Mouse (Mus musculus) lung, embryonic 15.5 days (tissue): ENCODE data around the gene Kif4. TPM values are rescaled to one million over a fixed set of nuclear protein-coding genes. Genes with fewer than 3 reads are reported as not detected.

Experiments used
- ATAC-seq: fragments of 200-750 bp; cut with Nextera tagmentation; 2 replicates; pipeline ENCODE4 v1.8.0; 2017; ENCODE audit warnings: moderate number of reproducible peaks, borderline replicate concordance; ENCODE audit not compliant: low FRiP score, low TSS enrichment; ENCODE audit errors: extremely low read depth
- H3K27ac ChIP-seq: fragments of 300-500 bp; sonication (generic); 2 replicates; pipeline ENCODE4 v1.5.1; 2015; ENCODE audit warnings: moderate library complexity, mild to moderate bottlenecking, inconsistent platforms
- H3K27me3 ChIP-seq: fragments of 300-500 bp; sonication (generic); 2 replicates; pipeline ENCODE4 v1.6.1; 2015; ENCODE audit warnings: inconsistent platforms
- H3K36me3 ChIP-seq: fragments of 300-500 bp; sonication (generic); 2 replicates; pipeline ENCODE4 v1.6.1; 2015; ENCODE audit warnings: inconsistent platforms
- H3K4me1 ChIP-seq: fragments of 300-500 bp; sonication (generic); 2 replicates; pipeline ENCODE4 v1.6.1; 2015; ENCODE audit warnings: inconsistent platforms
- H3K4me2 ChIP-seq: fragments of 300-500 bp; sonication (generic); 2 replicates; pipeline ENCODE4 v1.6.1; 2015; ENCODE audit warnings: inconsistent platforms, mild to moderate bottlenecking, moderate library complexity
- H3K4me3 ChIP-seq: fragments of 300-500 bp; sonication (generic); 2 replicates; pipeline ENCODE4 v1.5.1; 2015; ENCODE audit warnings: mild to moderate bottlenecking, inconsistent platforms
- H3K9ac ChIP-seq: fragments of 300-500 bp; sonication (generic); 2 replicates; pipeline ENCODE4 v1.6.1; 2015; ENCODE audit warnings: inconsistent platforms
- H3K9me3 ChIP-seq: fragments of 300-500 bp; sonication (generic); 2 replicates; pipeline ENCODE4 v1.6.1; 2016; ENCODE audit warnings: inconsistent platforms
- WGBS: fragments of 180-500 bp; shearing (Covaris S2); methylation state at CpG from one replicate; pipeline ENCODE4 v1.1.7; 2015; 5-methylcytosine and 5-hydroxymethylcytosine counted together
- polyA plus RNA-seq: library from polyadenylated mRNA; unstranded; fragments of >200 nt; fragmentation: Nextera tagmentation; extraction: Ambion mirVana; gene quantifications from 2 replicates; pipeline ENCODE4 v1.2.1, GENCODE M21; 2015

Gene Kif4
- 33.6 TPM in 2 replicates for polyA plus RNA-seq

DNA sequence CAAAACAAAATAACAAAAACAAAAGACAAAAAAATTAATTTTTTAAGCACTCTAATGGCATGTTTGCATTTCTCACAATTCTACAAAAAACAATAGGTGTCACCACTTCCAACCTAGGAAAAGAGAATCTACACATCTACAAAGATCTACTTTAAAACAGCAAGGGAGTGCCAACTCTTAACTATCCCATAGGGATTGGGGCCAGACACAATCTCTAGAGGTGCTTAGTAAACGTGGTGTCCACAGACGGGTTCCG lies at the start of gene Kif4:
Gene Kif4 (plus strand): TSS at position 192 of the 256 bp plus-strand sequence.
- H3K4me1 ChIP-seq = no peaks in the 10 kb centered on the region
- H3K36me3 ChIP-seq = no peaks in the 10 kb centered on the region
- peak within 1 kb of the TSS; percentile 79 for H3K27ac ChIP-seq
- no peaks in the 10 kb centered on the region for H3K27me3 ChIP-seq
- H3K9me3 ChIP-seq = no peaks in the 10 kb centered on the region
- H3K4me3 ChIP-seq = peak within 1 kb of the TSS; percentile 63
- WGBS = 31% methylated on average over 3 of the region's 3 CpGs
- peak within 1 kb of the TSS; percentile 62 for H3K9ac ChIP-seq
- no peak for ATAC-seq
- H3K4me2 ChIP-seq = peak within 1 kb of the TSS; percentile 63

DNA sequence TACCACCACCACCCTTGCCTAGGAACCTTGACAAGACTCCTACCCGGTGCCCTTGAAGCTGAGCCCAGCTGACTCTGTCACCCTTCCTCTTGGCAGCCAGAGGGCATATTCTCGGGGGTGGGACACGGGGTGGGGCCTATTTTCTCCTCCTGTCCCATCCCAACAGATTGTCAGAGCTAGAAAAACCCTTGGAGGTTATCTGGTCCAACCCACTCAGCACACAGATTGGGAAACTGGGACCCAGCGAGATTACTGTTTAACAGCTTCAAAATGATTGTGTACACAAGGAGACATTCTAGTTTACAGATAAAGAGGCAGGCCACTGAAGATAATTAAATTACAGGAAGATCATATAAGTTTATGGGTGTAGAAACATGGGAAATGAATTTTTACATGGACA lies 30.7 kb upstream of the Kif4 start, which contains the start of gene P2ry4:
Gene P2ry4 (minus strand): TSS at position 79 of the 400 bp plus-strand sequence.
- Histone ChIP-seq H3K27ac (no peak within 1 kb of the TSS), H3K4me3 (no peak within 1 kb of the TSS), H3K4me2 (no peak within 1 kb of the TSS), H3K27me3 (peaks cover 8% of the 10 kb centered on the region), H3K36me3 (no peaks in the 10 kb centered on the region), H3K9ac (no peak within 1 kb of the TSS), H3K9me3 (no peaks in the 10 kb centered on the region), H3K4me1 (no peaks in the 10 kb centered on the region)
- 47% methylated on average over 4 of the region's 4 CpGs for WGBS
- ATAC-seq = no peak

DNA sequence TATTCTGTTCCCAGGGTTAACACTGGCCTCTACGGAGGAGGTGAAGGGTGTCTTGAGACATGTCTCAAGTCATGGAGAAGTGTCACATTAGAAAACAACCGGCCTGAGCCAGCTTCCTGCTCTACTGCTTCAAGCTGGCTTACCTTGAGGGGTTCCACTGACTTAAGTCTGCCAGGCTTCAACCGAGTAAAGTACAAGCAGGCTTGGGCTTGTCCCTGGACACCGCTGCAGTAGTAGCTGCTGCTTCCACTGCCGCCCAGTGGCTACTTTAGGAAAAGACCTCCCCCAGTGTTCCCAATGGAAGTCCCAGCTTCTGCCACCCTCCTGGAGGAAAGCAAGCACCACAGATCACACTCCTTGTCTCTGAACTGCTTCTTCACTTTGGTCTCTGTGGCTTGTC lies 28.1 kb upstream of the Kif4 start:
- no peaks in the 10 kb centered on the region for H3K4me1 ChIP-seq
- no peaks in the 10 kb centered on the region for H3K9me3 ChIP-seq
- no peaks in the 10 kb centered on the region for H3K36me3 ChIP-seq
- H3K4me3 ChIP-seq = no peak overlapping the region
- no peak overlapping the region for H3K27ac ChIP-seq
- H3K27me3 ChIP-seq = peaks cover 9% of the 10 kb centered on the region
- no peak for ATAC-seq
- WGBS = 24% methylated on average over 5 of the region's 5 CpGs
- no peak overlapping the region for H3K9ac ChIP-seq
- H3K4me2 ChIP-seq = no peak overlapping the region

DNA sequence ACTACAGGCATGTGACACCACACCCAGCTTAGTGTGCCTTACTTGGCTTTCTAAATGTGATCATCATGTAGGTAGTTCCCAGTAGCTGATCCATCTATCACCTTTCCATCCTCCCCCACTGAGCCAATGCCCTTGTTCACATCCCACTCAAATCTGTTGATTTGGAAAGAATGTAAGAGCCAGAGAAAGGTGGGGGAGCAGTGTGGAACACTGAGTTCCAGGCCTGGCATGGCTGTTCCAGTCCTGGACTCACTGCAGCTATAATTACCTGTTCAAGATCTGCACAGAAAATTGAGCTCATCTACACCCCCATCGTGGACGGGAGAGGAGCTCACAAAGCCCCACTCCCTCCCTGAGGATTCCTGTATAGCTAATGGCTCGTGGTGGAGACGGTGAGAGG lies 25.8 kb upstream of the Kif4 start:
- H3K36me3 ChIP-seq = no peaks in the 10 kb centered on the region
- no peak overlapping the region for H3K27ac ChIP-seq
- 67% methylated on average over 4 of the region's 4 CpGs for WGBS
- no peaks in the 10 kb centered on the region for H3K9me3 ChIP-seq
- H3K9ac ChIP-seq = no peak overlapping the region
- ATAC-seq = no peak
- no peak overlapping the region for H3K4me3 ChIP-seq
- H3K4me2 ChIP-seq = no peak overlapping the region
- peaks cover 9% of the 10 kb centered on the region; the same call in 1 of the 2 replicates for H3K27me3 ChIP-seq
- H3K4me1 ChIP-seq = no peaks in the 10 kb centered on the region

DNA sequence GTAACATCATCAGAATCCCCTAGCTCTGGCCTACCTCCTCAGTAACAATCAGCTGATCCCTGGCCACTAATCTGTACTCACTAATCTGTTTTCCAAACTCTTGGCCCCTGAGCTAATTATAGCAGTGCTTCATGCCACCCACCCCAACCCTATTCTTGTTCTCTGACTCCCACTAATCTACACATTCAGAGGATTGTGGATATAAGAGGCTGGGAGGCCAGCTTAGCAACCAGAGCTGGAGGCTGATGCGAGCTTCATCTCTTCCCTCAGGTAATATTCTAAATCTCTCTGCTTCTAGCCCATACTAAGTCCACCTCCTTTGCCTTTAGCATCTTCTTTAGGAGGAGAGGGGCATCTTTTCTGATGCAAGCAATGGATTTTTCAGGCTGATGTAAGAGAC lies 20.2 kb upstream of the Kif4 start, which contains the start of gene Arr3:
Gene Arr3 (plus strand): TSS at position 184 of the 400 bp plus-strand sequence.
- Histone ChIP-seq H3K4me1 (no peaks in the 10 kb centered on the region), H3K27ac (no peak within 1 kb of the TSS), H3K9ac (no peak within 1 kb of the TSS), H3K4me3 (no peak within 1 kb of the TSS), H3K4me2 (no peak within 1 kb of the TSS), H3K9me3 (no peaks in the 10 kb centered on the region), H3K27me3 (no peaks in the 10 kb centered on the region; the same call in 1 of the 2 replicates), H3K36me3 (no peaks in the 10 kb centered on the region)
- 75% methylated on average over 1 of the region's 1 CpGs for WGBS
- ATAC-seq = no peak

DNA sequence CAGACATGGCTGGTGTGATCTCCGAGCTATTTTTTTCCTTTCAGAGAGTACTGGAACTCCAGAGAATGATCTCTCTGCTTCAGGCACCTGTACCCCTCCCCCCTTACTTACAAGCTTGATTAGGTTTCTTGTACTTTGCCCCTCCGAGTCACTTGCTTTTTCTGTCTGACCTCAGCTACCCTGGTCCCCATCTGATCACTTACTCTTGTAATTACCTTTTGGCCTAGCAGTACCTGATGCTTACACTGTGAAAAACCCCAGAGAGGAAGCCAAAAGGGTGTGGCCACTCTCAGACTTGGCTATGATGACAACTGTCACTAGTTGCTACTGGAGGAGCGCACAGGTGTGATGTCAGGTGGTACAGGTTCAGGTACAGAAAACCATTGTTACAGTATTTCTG lies 7.0 kb upstream of the Kif4 start:
- peaks cover 5% of the 10 kb centered on the region; the same call in 1 of the 2 replicates for H3K27me3 ChIP-seq
- ATAC-seq = no peak
- no peak overlapping the region for H3K27ac ChIP-seq
- WGBS = 52% methylated on average over 3 of the region's 3 CpGs
- H3K4me1 ChIP-seq = no peaks in the 10 kb centered on the region
- H3K4me3 ChIP-seq = no peak overlapping the region
- no peaks in the 10 kb centered on the region for H3K9me3 ChIP-seq
- no peak overlapping the region for H3K9ac ChIP-seq
- no peak overlapping the region for H3K4me2 ChIP-seq
- H3K36me3 ChIP-seq = no peaks in the 10 kb centered on the region

DNA sequence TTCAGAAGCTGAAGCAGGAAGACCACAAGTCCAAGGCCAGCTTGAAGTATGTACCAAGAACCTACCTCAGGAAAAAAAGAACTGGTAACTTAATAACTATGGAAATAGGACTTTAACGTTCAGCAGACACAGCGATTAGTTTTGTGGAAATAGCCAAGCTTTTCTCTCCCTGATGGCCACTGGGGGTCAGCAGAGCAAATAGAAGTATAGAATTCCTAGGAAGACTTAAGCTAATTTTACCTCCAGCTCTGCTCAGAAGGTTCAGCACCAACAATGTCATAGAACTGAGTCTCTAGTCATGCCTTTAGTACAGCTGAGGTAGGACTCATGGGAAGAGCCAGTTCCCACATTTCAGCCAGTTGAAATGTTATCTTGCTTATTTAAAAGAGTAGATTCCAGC lies 4.2 kb upstream of the Kif4 start:
- no peak overlapping the region for H3K4me2 ChIP-seq
- WGBS = 74% methylated on average over 2 of the region's 2 CpGs
- no peak overlapping the region for H3K9ac ChIP-seq
- H3K4me1 ChIP-seq = no peaks in the 10 kb centered on the region
- no peak overlapping the region for H3K4me3 ChIP-seq
- no peak for ATAC-seq
- peaks cover 5% of the 10 kb centered on the region; the same call in 1 of the 2 replicates for H3K27me3 ChIP-seq
- no peak overlapping the region for H3K27ac ChIP-seq
- no peaks in the 10 kb centered on the region for H3K36me3 ChIP-seq
- H3K9me3 ChIP-seq = no peaks in the 10 kb centered on the region

DNA sequence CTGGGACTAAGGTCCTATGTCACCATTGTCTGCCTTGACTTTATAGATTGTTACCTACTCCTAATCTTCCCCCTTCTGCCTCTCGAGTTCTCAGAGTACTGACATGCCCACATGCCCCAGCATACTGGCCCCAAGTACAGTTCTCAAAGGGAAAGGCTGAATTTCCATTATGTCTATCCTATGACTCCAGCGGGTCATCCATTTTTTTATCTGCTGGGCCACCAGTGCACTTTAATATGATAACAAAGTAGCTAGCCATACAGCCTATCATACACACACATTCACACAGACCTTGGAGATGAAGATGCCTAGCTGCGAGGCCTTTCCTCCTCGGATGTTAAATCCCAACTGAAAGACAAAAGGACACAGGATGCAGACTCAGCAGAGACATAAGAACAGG lies 1.3 kb upstream of the Kif4 start:
- Histone ChIP-seq H3K4me1 (no peaks in the 10 kb centered on the region), H3K9ac (no peak overlapping the region), H3K27ac (no peak overlapping the region), H3K36me3 (no peaks in the 10 kb centered on the region), H3K4me2 (no peak overlapping the region), H3K4me3 (no peak overlapping the region), H3K9me3 (no peaks in the 10 kb centered on the region), H3K27me3 (no peaks in the 10 kb centered on the region)
- no peak for ATAC-seq
- 91% methylated on average over 4 of the region's 4 CpGs for WGBS

DNA sequence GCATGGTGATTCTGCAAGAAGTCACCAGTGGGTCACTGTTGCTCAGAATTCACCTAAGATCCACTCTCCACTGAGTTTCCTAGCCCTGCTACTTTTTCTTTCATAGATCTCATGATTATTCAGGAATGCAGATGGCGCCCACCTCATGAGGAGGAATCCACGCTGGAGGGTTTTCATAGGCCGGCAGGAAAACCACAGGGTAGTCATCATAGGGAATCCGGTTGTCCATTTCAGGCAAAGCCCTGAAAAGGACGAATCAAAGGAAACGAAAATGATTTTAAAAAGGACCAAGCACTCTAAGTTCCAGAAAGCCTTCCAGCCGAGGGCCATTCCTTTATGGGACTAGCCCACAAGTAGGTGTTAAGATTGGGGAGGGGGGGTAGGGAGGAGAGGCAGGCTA lies 391 bp upstream of the Kif4 start:
- H3K4me3 ChIP-seq = peak overlapping the region; percentile 63
- no peaks in the 10 kb centered on the region for H3K27me3 ChIP-seq
- no peaks in the 10 kb centered on the region for H3K9me3 ChIP-seq
- no peak for ATAC-seq
- H3K4me1 ChIP-seq = no peaks in the 10 kb centered on the region
- 31% methylated on average over 7 of the region's 7 CpGs for WGBS
- no peaks in the 10 kb centered on the region for H3K36me3 ChIP-seq
- no peak overlapping the region for H3K27ac ChIP-seq
- no peak overlapping the region; the same call in 1 of the 2 replicates for H3K9ac ChIP-seq
- H3K4me2 ChIP-seq = peak overlapping the region; percentile 53

DNA sequence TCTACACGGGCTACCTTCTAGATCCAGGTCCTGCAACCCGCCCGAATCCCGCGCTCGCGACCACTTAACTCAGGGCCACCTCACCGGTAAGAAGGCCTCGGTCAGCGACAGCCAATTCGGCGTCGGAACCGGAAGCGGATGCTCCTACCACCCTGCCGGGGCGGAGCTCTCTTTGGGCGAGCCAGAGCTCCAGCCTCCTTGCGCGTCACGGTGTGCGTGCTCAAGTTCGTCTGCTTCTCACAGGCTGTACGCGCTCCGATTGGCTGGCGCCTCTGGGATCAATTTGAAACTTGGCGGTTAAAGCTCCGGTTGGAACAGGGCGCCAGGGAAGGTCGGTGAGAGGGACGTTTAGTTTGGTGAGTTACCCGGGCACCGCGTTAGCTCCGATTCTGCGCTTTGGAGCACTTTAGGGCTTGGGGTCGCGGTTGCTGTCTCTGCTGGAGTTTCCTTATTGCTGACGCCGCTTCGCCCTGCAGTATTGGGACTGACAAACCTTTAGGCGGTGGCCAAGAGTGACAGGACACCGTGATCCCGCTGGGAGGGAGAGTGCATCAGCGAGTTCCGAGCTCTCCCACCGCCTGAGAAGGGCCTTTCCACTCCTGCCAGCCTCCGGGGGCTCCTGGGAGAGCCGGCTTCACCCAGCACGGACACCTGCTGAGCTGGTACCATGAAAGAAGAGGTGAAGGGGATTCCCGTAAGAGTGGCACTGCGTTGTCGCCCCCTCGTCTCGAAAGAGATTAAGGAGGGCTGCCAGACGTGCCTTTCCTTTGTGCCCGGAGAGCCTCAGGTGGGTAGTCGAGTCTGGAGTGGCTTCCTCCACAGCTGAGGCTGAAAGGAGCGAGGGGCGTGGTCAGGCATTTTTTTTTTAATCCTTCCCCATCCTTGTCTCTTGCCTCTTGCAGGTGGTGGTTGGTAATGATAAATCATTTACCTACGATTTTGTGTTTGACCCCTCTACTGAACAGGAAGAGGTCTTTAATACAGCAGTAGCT lies 561 bp downstream of the Kif4 start, which contains the start of gene Pdzd11:
Gene Pdzd11 (minus strand): TSS at position 767 of the 992 bp plus-strand sequence.
- 19% methylated on average over 62 of the region's 62 CpGs for WGBS

DNA sequence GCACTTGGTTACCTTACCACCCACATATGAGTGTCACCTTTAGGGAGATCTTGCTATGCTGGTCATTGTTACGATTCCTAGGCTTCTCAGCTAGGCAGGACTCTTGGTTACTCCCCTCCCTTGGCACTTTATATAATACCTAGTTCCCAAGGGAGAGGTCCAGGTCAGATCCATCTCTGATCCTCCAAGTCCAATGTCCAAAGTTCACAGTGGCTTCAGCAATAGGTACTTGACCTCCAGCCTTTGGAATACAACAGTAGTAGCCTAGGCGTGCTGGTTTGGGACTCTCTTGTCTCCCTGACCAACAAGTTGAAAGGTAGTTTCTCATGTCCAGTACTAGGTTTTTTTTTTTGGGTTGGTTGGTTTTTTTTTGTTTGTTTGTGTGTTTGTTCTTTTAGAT lies 3.5 kb downstream of the Kif4 start:
- H3K4me3 ChIP-seq = no peak overlapping the region
- no peak overlapping the region for H3K9ac ChIP-seq
- H3K27ac ChIP-seq = no peak overlapping the region
- H3K4me2 ChIP-seq = no peak overlapping the region
- ATAC-seq = no peak
- H3K36me3 ChIP-seq = no peaks in the 10 kb centered on the region
- H3K4me1 ChIP-seq = no peaks in the 10 kb centered on the region
- H3K27me3 ChIP-seq = no peaks in the 10 kb centered on the region
- H3K9me3 ChIP-seq = no peaks in the 10 kb centered on the region
- WGBS = 79% methylated on average over 2 of the region's 2 CpGs

More for the DNA sequence above, 561 bp downstream of the Kif4 start, which contains the start of gene Pdzd11:
- H3K4me1 ChIP-seq = no peaks in the 10 kb centered on the region
- no peaks in the 10 kb centered on the region for H3K27me3 ChIP-seq
- no peaks in the 10 kb centered on the region for H3K36me3 ChIP-seq
- no peaks in the 10 kb centered on the region for H3K9me3 ChIP-seq
- H3K4me2 ChIP-seq = peak within 1 kb of the TSS; percentile 63
- H3K4me3 ChIP-seq = peak within 1 kb of the TSS; percentile 63
- ATAC-seq = peak; percentile 100
- H3K9ac ChIP-seq = peak within 1 kb of the TSS; percentile 62
- peak within 1 kb of the TSS; percentile 79 for H3K27ac ChIP-seq

DNA sequence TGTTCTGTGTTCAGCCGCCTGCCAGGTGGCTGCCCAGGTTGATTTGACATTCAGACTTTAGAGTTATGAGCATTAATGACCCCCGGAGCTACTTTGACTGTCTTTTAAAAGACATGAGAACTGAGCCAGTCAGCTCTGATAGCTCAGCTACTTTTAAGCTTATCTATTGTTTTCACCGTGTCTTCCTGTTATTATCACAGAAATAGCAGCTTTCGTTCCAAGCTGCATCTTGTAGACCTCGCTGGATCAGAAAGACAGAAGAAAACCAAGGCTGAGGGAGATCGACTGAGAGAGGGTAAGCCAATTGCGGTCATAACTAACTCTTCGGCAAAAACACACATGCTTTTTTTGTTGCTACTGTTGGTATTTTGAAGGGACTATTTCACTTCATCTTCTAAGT lies 12.9 kb downstream of the Kif4 start:
- 86% methylated on average over 8 of the region's 8 CpGs for WGBS
- no peaks in the 10 kb centered on the region for H3K9me3 ChIP-seq
- H3K9ac ChIP-seq = no peak overlapping the region
- no peak for ATAC-seq
- H3K4me1 ChIP-seq = no peaks in the 10 kb centered on the region
- peaks cover 2% of the 10 kb centered on the region; the same call in 1 of the 2 replicates for H3K36me3 ChIP-seq
- H3K4me3 ChIP-seq = no peak overlapping the region
- H3K27ac ChIP-seq = no peak overlapping the region
- H3K4me2 ChIP-seq = no peak overlapping the region
- no peaks in the 10 kb centered on the region; the same call in 1 of the 2 replicates for H3K27me3 ChIP-seq
